Mouse (Mus musculus): Measurements from ENCODE around the gene Kcnk5. TPM values are rescaled to one million over a fixed set of nuclear protein-coding genes. Genes with fewer than 3 reads are reported as not detected.

Gene Kcnk5
- total RNA-seq, 2 experiments from 2014 or later = 0.59 to 0.70 TPM

DNA sequence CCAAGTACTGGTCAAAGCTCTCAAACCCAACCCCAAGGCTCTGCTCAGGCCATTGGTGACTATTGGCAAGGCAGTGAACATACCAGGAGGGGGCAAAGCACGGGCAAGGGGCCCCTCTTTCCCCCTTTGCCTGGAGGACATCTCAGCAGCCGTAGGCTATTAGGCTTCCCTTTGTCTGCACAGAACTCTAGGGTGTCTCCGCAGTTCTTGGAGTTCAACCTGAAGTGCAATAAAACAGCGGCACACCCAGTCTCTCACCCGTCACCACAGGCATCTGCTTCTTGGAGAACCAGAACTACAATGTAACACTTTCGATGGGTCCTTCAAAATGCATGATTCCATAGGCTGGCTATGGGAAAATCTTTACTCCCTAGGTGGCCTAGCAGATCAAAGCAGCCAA, 53.4 kb downstream of the Kcnk5 start:
- DNase-seq (ENCODE audit: low spot score in 2 of 2) = no peak
- intact Hi-C loops (cut with DNase I) = no loop called here

DNA sequence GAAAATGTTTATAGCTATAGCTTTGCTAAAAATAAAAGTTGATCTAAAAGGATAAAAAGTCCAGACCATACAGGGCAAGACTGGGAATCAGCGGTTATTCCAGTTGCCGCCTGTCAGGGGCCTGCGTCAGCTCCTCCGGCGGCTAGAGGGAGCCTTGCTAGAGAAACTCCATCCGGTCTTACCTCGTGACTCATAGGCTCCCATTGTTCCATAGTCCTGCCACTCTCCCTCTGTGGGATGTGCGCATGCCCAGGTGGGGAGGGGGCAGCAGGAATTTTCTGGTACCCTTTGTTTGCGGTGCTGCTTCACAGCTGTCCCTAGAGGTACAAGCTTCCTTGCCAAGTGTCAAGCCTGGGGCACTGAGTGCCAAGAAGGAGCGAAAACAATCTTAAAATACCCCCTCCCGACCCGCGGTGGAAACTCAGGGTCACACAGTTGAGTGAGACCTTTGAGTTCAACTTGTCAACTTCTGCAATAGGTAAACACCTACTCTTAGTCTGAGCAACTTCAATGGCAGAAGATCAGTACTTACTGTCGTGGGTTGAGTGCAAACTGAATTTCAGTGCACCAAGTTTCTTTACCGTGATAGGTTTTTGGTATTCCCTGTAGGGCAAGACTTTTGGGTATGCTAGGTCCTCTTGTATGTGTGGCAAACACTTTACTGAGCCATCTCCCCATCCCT, 54.1 kb downstream of the Kcnk5 start:
- DNase-seq (ENCODE audit: low spot score in 2 of 2) = no peak
- intact Hi-C loops (cut with DNase I) = no loop called here

DNA sequence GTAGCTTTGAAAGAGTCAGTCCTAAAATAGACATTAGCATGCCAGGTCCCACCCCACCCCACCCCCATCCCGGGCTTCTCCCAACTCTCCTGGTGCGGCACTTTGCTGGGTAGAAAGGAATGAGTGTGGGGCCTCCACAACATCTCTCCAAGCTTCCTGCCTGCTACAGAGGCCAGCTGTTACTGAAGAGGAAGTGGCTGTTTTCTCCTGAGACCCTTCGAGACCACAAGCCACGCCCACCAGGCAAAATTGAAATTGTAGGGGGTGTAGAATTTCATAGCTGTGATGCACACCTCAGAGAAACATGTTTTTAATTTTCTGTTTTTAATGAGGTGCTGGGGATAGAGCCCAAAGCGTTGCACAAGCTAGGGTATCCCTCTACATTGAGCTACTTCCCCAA, 60.7 kb downstream of the Kcnk5 start:
- intact Hi-C loops (cut with DNase I) = loop anchor here (5.0 kb wide), 1 partner anchor 121 kb away; no protein-coding TSS in a partner anchor
- DNase-seq (ENCODE audit: low spot score in 2 of 2) = no peak

GRCm38 (mm10) chr14:20120012-20120411, 61.6 kb downstream of the Kcnk5 start:
- intact Hi-C loops (cut with DNase I) = loop anchor here (5.0 kb wide), 1 partner anchor 122 kb away; no protein-coding TSS in a partner anchor
- no peak for DNase-seq (ENCODE audit: low spot score in 2 of 2)

DNA sequence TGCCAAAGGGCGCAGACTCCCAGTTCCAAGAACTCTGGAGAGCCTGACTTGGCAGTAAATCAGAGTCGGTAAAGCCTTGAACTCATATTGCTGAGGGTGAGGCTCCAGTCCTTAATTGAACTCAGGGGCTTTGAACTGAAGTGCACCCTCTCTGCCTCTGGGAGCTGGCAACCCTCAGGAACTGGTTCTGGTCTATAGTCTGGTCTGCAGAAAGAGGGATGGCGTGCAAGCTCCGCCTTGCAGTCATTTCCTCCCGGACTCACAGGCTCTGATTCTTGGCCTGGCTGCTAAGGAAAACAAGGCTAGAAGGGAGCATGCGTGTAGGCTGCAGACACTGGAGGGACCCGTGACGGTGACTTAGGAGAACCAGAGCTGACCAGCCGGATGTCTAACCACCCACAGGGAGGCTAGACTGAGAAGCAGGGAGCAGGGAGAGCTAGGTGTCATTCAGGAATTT, 65.4 kb downstream of the Kcnk5 start:
- intact Hi-C loops (cut with DNase I) = no loop called here
- DNase-seq (ENCODE audit: low spot score in 2 of 2) = no peak

- intact Hi-C loops (cut with DNase I) = loop anchor here (1.0 kb wide), 1 partner anchor 143 kb away; no protein-coding TSS in a partner anchor
- no peak for DNase-seq (ENCODE audit: low spot score in 2 of 2)
These were observed 66.7 kb downstream of the Kcnk5 start for GRCm38 (mm10) chr14:20114951-20115350.

- DNase-seq (ENCODE audit: low spot score in 2 of 2) = peak; percentile 90 to 93
- intact Hi-C loops (cut with DNase I) = loop anchor here (1.0 kb wide), 1 partner anchor 144 kb away; no protein-coding TSS in a partner anchor
These were observed 67.6 kb downstream of the Kcnk5 start for GRCm38 (mm10) chr14:20113964-20114363.

DNA sequence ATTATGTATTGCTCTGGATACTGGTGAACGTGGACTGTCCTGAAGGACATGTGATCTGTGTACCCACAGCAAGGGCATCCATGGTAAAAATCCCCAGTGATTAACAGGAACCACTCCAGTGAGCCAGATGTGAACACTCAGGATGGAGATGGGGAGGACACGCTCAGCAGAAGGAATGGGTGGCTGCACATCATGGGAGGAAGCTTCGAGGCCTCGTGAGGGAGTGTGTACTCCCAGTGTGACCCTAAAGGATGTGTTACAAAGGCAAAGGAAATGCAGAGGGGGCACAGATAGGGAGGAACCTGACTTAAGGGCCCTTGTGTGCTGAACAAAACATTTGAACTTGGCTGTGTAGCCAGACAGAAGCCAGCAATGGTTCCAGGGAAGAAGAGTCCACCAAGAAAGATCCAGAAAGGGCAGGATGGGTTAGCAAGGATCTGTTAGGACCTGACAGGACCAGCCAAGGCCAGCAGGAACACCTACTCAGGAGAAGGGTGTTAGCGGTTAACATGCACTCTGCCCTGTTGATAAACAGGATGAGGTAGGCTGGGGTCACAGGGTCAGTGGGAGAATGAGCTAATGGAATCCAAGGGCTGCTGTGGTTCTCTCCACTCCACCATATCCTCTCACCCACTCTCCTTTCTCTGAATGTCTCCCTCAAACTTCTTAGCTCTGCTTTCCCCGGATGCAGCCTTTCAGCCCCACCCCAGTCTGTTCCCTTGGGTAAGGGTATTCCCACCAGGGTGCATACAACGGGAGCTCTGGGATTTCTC, 68.2 kb downstream of the Kcnk5 start:
- intact Hi-C loops (cut with DNase I) = no loop called here
- DNase-seq (ENCODE audit: low spot score in 2 of 2) = no peak

DNA sequence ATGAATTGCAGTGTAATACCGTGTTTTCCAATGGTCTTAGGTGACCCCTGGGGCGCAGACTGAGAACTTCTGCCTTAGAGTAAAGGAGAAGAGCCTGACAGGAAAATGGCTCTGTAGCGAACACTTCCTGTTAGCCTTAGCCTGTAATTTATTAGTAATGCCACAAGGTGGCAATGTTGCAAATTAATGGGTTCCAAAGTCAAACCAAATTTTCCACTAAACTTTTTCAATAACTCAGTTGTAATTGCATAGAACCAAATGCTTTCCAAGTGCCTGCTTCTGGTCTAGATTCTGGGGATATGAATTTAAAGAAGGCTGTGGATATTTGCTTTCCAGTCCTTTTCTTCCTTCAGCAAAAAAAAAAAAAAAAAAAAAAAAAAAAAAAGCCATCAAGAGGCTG, 69.4 kb downstream of the Kcnk5 start:
- DNase-seq (ENCODE audit: low spot score in 2 of 2) = no peak
- intact Hi-C loops (cut with DNase I) = no loop called here

DNA sequence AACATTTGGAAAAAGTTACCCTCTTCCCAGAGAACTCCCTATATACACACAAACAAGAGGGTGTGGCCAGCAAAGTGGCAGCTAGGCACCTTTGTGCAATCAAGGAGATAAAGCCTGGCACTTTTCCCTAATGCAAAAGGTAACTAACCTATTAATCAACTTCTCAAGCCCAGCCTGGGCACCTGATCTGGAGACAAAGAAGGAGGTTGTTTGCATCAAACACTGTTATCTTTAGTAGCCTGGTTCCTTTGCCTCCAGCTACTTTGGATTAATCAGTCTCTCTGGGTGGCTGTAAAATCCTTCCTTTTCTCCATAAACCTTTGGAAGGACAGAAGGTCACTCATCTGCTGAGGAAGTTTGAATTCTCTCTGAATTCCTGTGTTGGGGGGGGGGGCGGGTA, 70.7 kb downstream of the Kcnk5 start:
- intact Hi-C loops (cut with DNase I) = no loop called here

DNA sequence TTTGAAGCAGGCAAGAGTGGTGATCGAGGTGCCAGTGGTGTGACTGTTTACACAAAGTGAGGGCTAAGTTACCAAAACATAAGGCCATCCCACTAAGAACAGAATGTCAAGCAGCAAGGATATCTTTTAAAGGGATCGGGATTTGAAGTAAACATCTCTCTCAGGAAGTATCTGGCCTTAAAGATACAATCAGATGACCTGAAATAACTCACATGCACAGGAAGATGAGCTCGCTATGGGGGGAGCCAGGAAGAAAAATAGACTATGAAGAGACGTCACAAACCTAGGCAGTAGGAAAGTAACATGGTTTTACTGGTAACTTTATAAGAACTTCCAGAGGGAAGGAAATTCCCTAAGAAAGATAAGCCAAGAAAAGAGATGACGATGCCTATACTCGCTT, 75.3 kb downstream of the Kcnk5 start:
- DNase-seq (ENCODE audit: low spot score in 2 of 2) = no peak
- intact Hi-C loops (cut with DNase I) = no loop called here

More for the DNA sequence above, 70.7 kb downstream of the Kcnk5 start:
- no peak for DNase-seq (ENCODE audit: low spot score in 2 of 2)

- no peak for DNase-seq (ENCODE audit: low spot score in 2 of 2)
- intact Hi-C loops (cut with DNase I) = no loop called here
These were observed 78.4 kb downstream of the Kcnk5 start for GRCm38 (mm10) chr14:20103207-20103606.

DNA sequence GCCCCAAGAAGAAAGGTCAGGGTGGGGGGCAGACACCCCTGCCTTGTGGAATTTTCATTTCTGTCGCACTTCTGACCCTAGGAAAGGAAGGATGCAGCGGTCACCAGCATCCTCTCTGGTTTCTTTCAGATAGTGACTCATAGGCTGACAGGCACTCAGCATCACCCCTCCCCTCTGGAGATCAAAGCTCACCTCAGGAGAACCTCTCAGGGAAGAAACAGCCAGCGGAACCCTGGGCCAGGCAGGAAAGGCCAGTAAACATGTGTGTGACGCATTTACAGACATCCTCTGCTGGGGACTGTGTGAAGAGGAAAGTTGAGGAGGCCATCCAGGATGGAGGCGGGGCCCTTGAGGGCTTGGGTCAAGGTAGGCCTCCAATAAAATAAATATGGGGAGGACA, 83.5 kb downstream of the Kcnk5 start:
- intact Hi-C loops (cut with DNase I) = no loop called here
- no peak for DNase-seq (ENCODE audit: low spot score in 2 of 2)

GRCm38 (mm10) chr14:20094942-20095341, 86.7 kb downstream of the Kcnk5 start:
- intact Hi-C loops (cut with DNase I) = no loop called here
- DNase-seq (ENCODE audit: low spot score in 2 of 2) = no peak

GRCm38 (mm10) chr14:20093493-20093892, 88.1 kb downstream of the Kcnk5 start:
- DNase-seq (ENCODE audit: low spot score in 2 of 2) = no peak
- intact Hi-C loops (cut with DNase I) = no loop called here

Other genes starting within 250 kb of the Kcnk5 start
- gene Gng2, start 204.2 kb downstream of the Kcnk5 start, total RNA-seq (2021) = 100 to 1,000 TPM; 346 to 354 TPM
- 1 to 10 TPM; 4.5 to 4.9 TPM for gene Saysd1, start 43.3 kb downstream of the Kcnk5 start, total RNA-seq (2021)
- not detected for gene Kcnk16, start 87.4 kb upstream of the Kcnk5 start, total RNA-seq (2021)
- 10 to 100 TPM; 13.0 to 22.1 TPM for gene Nudt13, start 112.9 kb upstream of the Kcnk5 start, total RNA-seq (2021)
- gene Ecd, start 166.3 kb upstream of the Kcnk5 start, total RNA-seq (2021) = 10 to 100 TPM; 32.1 to 32.7 TPM
- gene Fam149b, start 166.4 kb upstream of the Kcnk5 start, total RNA-seq (2021) = 10 to 100 TPM; 40.2 to 45.1 TPM
- gene Dnajc9, start 207.1 kb upstream of the Kcnk5 start, total RNA-seq (2021) = 10 to 100 TPM; 18.0 to 22.7 TPM
- gene Mrps16, start 211.8 kb upstream of the Kcnk5 start, total RNA-seq (2021) = 10 to 100 TPM; 38.3 to 40.1 TPM

Measured in left cerebral cortex, postnatal 14 days (tissue).